Mouse (Mus musculus): Measurements from ENCODE around the gene Cdh11. TPM values are rescaled to one million over a fixed set of nuclear protein-coding genes. Genes with fewer than 3 reads are reported as not detected.

The Cdh11 gene
- polyA plus RNA-seq, 1 experiment from 2014 or later = 108 TPM

DNA sequence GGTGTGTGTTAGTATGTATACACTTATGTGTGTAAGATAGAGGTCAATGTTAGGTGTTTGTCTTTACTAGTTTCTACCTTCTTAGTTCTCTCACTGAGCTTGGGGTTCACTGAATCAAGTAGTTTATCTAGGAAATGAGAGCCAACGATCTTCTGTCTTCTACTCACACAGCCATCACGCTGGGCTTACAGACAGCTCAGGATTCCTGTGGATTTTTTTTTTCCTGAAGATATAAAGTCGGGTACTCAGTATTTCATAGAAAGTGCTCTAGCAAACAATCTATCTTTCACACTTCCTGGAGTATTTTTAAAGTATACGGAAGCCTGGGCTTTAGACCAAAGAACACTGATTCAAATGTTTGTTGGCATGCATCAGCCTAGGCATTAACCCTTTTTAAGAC, 184.1 kb downstream of the Cdh11 start:
- Histone ChIP-seq H3K36me3 (ENCODE audit: control insufficient read depth, insufficient read depth, low read length) (no peaks in the 10 kb centered on the region), H3K27me3 (ENCODE audit: control insufficient read depth, insufficient read depth, low read length) (no peaks in the 10 kb centered on the region), H3K9ac (ENCODE audit: low read length) (no peak overlapping the region), H3K4me2 (ENCODE audit: low read depth) (no peak overlapping the region), H3K9me3 (ENCODE audit: control insufficient read depth, low read length) (no peaks in the 10 kb centered on the region), H3K27ac (ENCODE audit: low read depth, low read length) (no peak overlapping the region), H3K4me3 (ENCODE audit: low read depth, low read length) (no peak overlapping the region), H3K4me1 (ENCODE audit: control insufficient read depth, insufficient read depth, low read length) (no peaks in the 10 kb centered on the region; the same call in 1 of the 2 replicates)
- WGBS = 81% methylated on average over 4 of the region's 4 CpGs
- no peak for ATAC-seq (ENCODE audit: insufficient read depth, low FRiP score, low TSS enrichment)
- no peak for DNase-seq (ENCODE audit: low spot score)

DNA sequence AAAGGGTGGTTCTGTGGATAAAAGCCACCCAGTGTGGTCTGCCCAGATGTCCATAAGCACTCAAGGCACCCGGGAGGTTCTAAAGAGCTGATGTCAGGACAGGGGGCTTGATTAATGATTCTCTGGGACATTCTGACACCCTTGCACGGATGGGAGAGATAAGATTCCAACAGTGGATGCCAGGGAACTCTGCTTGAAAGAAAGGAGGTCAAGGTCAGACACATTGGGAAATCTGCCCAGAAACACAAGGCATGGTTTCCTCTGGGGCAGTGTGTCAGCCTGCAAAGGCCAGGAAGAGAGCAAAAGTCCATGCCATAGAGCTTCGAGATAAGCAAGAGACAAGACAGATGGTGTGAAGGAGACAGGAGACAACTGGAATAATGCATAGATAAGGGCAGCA, 188.9 kb downstream of the Cdh11 start:
- Histone ChIP-seq H3K9ac (ENCODE audit: low read length) (no peak overlapping the region), H3K27me3 (ENCODE audit: control insufficient read depth, insufficient read depth, low read length) (no peaks in the 10 kb centered on the region), H3K9me3 (ENCODE audit: control insufficient read depth, low read length) (no peaks in the 10 kb centered on the region), H3K27ac (ENCODE audit: low read depth, low read length) (no peak overlapping the region), H3K4me3 (ENCODE audit: low read depth, low read length) (no peak overlapping the region), H3K4me1 (ENCODE audit: control insufficient read depth, insufficient read depth, low read length) (no peaks in the 10 kb centered on the region; the same call in 1 of the 2 replicates), H3K36me3 (ENCODE audit: control insufficient read depth, insufficient read depth, low read length) (no peaks in the 10 kb centered on the region), H3K4me2 (ENCODE audit: low read depth) (no peak overlapping the region)
- 22% methylated on average over 3 of the region's 3 CpGs for WGBS
- ATAC-seq (ENCODE audit: insufficient read depth, low FRiP score, low TSS enrichment) (no peak), DNase-seq (ENCODE audit: low spot score) (peak; percentile 14)

DNA sequence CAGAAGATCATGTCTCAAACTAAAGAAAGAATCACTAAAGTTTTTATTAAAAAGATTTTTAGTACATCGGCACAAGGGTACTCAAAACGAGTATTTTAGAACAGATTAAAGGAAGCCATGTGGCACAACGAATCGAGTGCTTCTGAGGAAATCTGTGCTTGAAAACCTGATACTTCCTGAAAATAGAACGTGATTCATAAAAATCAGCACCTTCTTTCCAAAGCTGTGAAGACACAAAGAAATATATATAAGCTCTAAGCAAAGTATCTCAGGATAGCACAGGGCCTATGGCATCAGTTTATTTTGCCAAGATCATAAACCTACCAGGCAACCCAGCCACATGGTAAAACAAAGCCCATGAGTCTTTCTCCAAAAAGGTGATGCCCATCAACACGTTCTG, 191.5 kb downstream of the Cdh11 start:
- DNase-seq (ENCODE audit: low spot score) = no peak
- Histone ChIP-seq H3K4me3 (ENCODE audit: low read depth, low read length) (no peak overlapping the region), H3K27me3 (ENCODE audit: control insufficient read depth, insufficient read depth, low read length) (no peaks in the 10 kb centered on the region), H3K9me3 (ENCODE audit: control insufficient read depth, low read length) (no peaks in the 10 kb centered on the region), H3K36me3 (ENCODE audit: control insufficient read depth, insufficient read depth, low read length) (no peaks in the 10 kb centered on the region), H3K27ac (ENCODE audit: low read depth, low read length) (no peak overlapping the region), H3K9ac (ENCODE audit: low read length) (no peak overlapping the region), H3K4me2 (ENCODE audit: low read depth) (no peak overlapping the region), H3K4me1 (ENCODE audit: control insufficient read depth, insufficient read depth, low read length) (no peaks in the 10 kb centered on the region; the same call in 1 of the 2 replicates)
- WGBS = 90% methylated on average over 6 of the region's 6 CpGs
- ATAC-seq (ENCODE audit: insufficient read depth, low FRiP score, low TSS enrichment) = no peak

Small RNAs within 50 kb of the gene (microRNA-seq; reads per million reads assigned to microRNA genes)
- gene Gm26301 = not detected
